Mouse (Mus musculus): ENCODE data around the gene Gapdhs. TPM values are rescaled to one million over a fixed set of nuclear protein-coding genes. Genes with fewer than 3 reads are reported as not detected.
A peak's percentile ranks its signal among the peaks of the same experiment; 100 is the strongest.

The Gapdhs gene
- polyA plus RNA-seq, 1 experiment from 2014 or later, result not detected

- Histone ChIP-seq H3K9me3 (replicated peaks) (peaks cover 16% of the 10 kb centered on the region), H3K4me2 (no peak overlapping the region), H3K9ac (no peak overlapping the region), H3K27me3 (replicated peaks) (peaks cover 21% of the 10 kb centered on the region), H3K4me1 (replicated peaks) (peaks cover 6% of the 10 kb centered on the region; the same call in 1 of the 2 replicates), H3K27ac (ENCODE audit: poor library complexity, severe bottlenecking) (no peak overlapping the region), H3K4me3 (no peak overlapping the region), H3K36me3 (no peaks in the 10 kb centered on the region)
- WGBS, result 21% methylated on average over 9 of the region's 9 CpGs
- ATAC-seq (ENCODE audit: insufficient number of reproducible peaks, low FRiP score), result no peak
These were observed 25.8 kb upstream of the Gapdhs start for GRCm38 (mm10) chr7:30769236-30769635.

GRCm38 (mm10) chr7:30766408-30766807 lies 22.9 kb upstream of the Gapdhs start:
- no peak overlapping the region for H3K27ac ChIP-seq (ENCODE audit: poor library complexity, severe bottlenecking)
- WGBS, result 75% methylated on average over 4 of the region's 4 CpGs
- H3K27me3 ChIP-seq (replicated peaks), result peaks cover 36% of the 10 kb centered on the region
- no peak overlapping the region for H3K4me2 ChIP-seq
- ATAC-seq (ENCODE audit: insufficient number of reproducible peaks, low FRiP score), result no peak
- H3K36me3 ChIP-seq, result no peaks in the 10 kb centered on the region
- peaks cover 4% of the 10 kb centered on the region; the same call in 1 of the 2 replicates for H3K9me3 ChIP-seq (replicated peaks)
- no peak overlapping the region for H3K4me3 ChIP-seq
- peaks cover 6% of the 10 kb centered on the region; the same call in 1 of the 2 replicates for H3K4me1 ChIP-seq (replicated peaks)
- no peak overlapping the region for H3K9ac ChIP-seq

GRCm38 (mm10) chr7:30765173-30765572 lies 21.7 kb upstream of the Gapdhs start:
- Histone ChIP-seq H3K27me3 (replicated peaks) (peaks cover 36% of the 10 kb centered on the region), H3K4me2 (peak overlapping the region; percentile 53), H3K9me3 (replicated peaks) (no peaks in the 10 kb centered on the region), H3K4me1 (replicated peaks) (peaks cover 14% of the 10 kb centered on the region), H3K9ac (peak overlapping the region; percentile 39; the same call in 1 of the 2 replicates), H3K27ac (ENCODE audit: poor library complexity, severe bottlenecking) (no peak overlapping the region), H3K36me3 (no peaks in the 10 kb centered on the region), H3K4me3 (no peak overlapping the region)
- no peak for ATAC-seq (ENCODE audit: insufficient number of reproducible peaks, low FRiP score)
- WGBS, result 38% methylated on average over 11 of the region's 11 CpGs

- Histone ChIP-seq H3K9me3 (replicated peaks) (no peaks in the 10 kb centered on the region), H3K27me3 (replicated peaks) (peaks cover 30% of the 10 kb centered on the region), H3K36me3 (no peaks in the 10 kb centered on the region), H3K4me2 (no peak within 1 kb of the TSS), H3K9ac (no peak within 1 kb of the TSS), H3K4me3 (no peak within 1 kb of the TSS), H3K27ac (ENCODE audit: poor library complexity, severe bottlenecking) (no peak within 1 kb of the TSS), H3K4me1 (replicated peaks) (peaks cover 12% of the 10 kb centered on the region)
- WGBS, result 51% methylated on average over 5 of the region's 5 CpGs
- ATAC-seq (ENCODE audit: insufficient number of reproducible peaks, low FRiP score), result no peak
These were observed 20.0 kb upstream of the Gapdhs start, which contains the start of gene Dmkn for GRCm38 (mm10) chr7:30763456-30763855. Gene Dmkn (plus strand): TSS chr7:30763756.

GRCm38 (mm10) chr7:30761769-30762352 lies 18.4 kb upstream of the Gapdhs start:
- H3K36me3 ChIP-seq, result no peaks in the 10 kb centered on the region; the same call in 1 of the 2 replicates
- peaks cover 12% of the 10 kb centered on the region for H3K4me1 ChIP-seq (replicated peaks)
- peaks cover 30% of the 10 kb centered on the region for H3K27me3 ChIP-seq (replicated peaks)
- ATAC-seq (ENCODE audit: insufficient number of reproducible peaks, low FRiP score), result no peak
- no peak overlapping the region for H3K9ac ChIP-seq
- 36% methylated on average over 4 of the region's 4 CpGs for WGBS
- H3K9me3 ChIP-seq (replicated peaks), result no peaks in the 10 kb centered on the region
- no peak overlapping the region for H3K4me3 ChIP-seq
- H3K4me2 ChIP-seq, result no peak overlapping the region
- H3K27ac ChIP-seq (ENCODE audit: poor library complexity, severe bottlenecking), result no peak overlapping the region

GRCm38 (mm10) chr7:30758853-30759252 lies 15.4 kb upstream of the Gapdhs start:
- H3K4me3 ChIP-seq, result no peak overlapping the region
- no peak overlapping the region for H3K27ac ChIP-seq (ENCODE audit: poor library complexity, severe bottlenecking)
- H3K27me3 ChIP-seq (replicated peaks), result peaks cover 12% of the 10 kb centered on the region
- no peak overlapping the region for H3K9ac ChIP-seq
- no peak for ATAC-seq (ENCODE audit: insufficient number of reproducible peaks, low FRiP score)
- H3K36me3 ChIP-seq, result peaks cover 14% of the 10 kb centered on the region
- H3K9me3 ChIP-seq (replicated peaks), result peaks cover 15% of the 10 kb centered on the region
- 35% methylated on average over 4 of the region's 4 CpGs for WGBS
- no peak overlapping the region for H3K4me2 ChIP-seq
- H3K4me1 ChIP-seq (replicated peaks), result peaks cover 12% of the 10 kb centered on the region

GRCm38 (mm10) chr7:30757001-30757400 lies 13.5 kb upstream of the Gapdhs start:
- Histone ChIP-seq H3K4me2 (no peak overlapping the region), H3K36me3 (peaks cover 14% of the 10 kb centered on the region), H3K4me3 (no peak overlapping the region), H3K4me1 (replicated peaks) (peaks cover 12% of the 10 kb centered on the region), H3K9ac (no peak overlapping the region), H3K9me3 (replicated peaks) (peaks cover 15% of the 10 kb centered on the region), H3K27ac (ENCODE audit: poor library complexity, severe bottlenecking) (no peak overlapping the region), H3K27me3 (replicated peaks) (no peaks in the 10 kb centered on the region)
- ATAC-seq (ENCODE audit: insufficient number of reproducible peaks, low FRiP score), result no peak
- 64% methylated on average over 3 of the region's 3 CpGs for WGBS

- no peak within 1 kb of the TSS for H3K9ac ChIP-seq
- H3K27me3 ChIP-seq (replicated peaks), result no peaks in the 10 kb centered on the region
- 58% methylated on average over 5 of the region's 5 CpGs for WGBS
- no peak within 1 kb of the TSS for H3K4me2 ChIP-seq
- H3K36me3 ChIP-seq, result peaks cover 14% of the 10 kb centered on the region
- no peak within 1 kb of the TSS for H3K4me3 ChIP-seq
- no peaks in the 10 kb centered on the region for H3K4me1 ChIP-seq (replicated peaks)
- no peak within 1 kb of the TSS for H3K27ac ChIP-seq (ENCODE audit: poor library complexity, severe bottlenecking)
- H3K9me3 ChIP-seq (replicated peaks), result peaks cover 15% of the 10 kb centered on the region
- 0 out of 2 replicates have a peak, but pooled peaks have one; percentile 48 for ATAC-seq (ENCODE audit: insufficient number of reproducible peaks, low FRiP score)
These were observed 7.7 kb upstream of the Gapdhs start, which contains the start of gene Sbsn for GRCm38 (mm10) chr7:30751086-30751669. Gene Sbsn (plus strand): TSS chr7:30751471.

GRCm38 (mm10) chr7:30749824-30750606 lies 6.5 kb upstream of the Gapdhs start:
- H3K4me3 ChIP-seq, result no peak overlapping the region
- no peaks in the 10 kb centered on the region for H3K27me3 ChIP-seq (replicated peaks)
- WGBS, result 71% methylated on average over 13 of the region's 13 CpGs
- H3K27ac ChIP-seq (ENCODE audit: poor library complexity, severe bottlenecking), result no peak overlapping the region
- H3K4me2 ChIP-seq, result no peak overlapping the region
- H3K9me3 ChIP-seq (replicated peaks), result peaks cover 10% of the 10 kb centered on the region
- peaks cover 6% of the 10 kb centered on the region for H3K36me3 ChIP-seq
- no peak for ATAC-seq (ENCODE audit: insufficient number of reproducible peaks, low FRiP score)
- no peak overlapping the region for H3K9ac ChIP-seq
- no peaks in the 10 kb centered on the region for H3K4me1 ChIP-seq (replicated peaks)

- Histone ChIP-seq H3K9ac (no peak overlapping the region), H3K36me3 (no peaks in the 10 kb centered on the region), H3K4me1 (replicated peaks) (peaks cover 3% of the 10 kb centered on the region), H3K4me2 (no peak overlapping the region), H3K9me3 (replicated peaks) (no peaks in the 10 kb centered on the region; the same call in 1 of the 2 replicates), H3K4me3 (no peak overlapping the region), H3K27me3 (replicated peaks) (no peaks in the 10 kb centered on the region), H3K27ac (ENCODE audit: poor library complexity, severe bottlenecking) (no peak overlapping the region)
- no peak for ATAC-seq (ENCODE audit: insufficient number of reproducible peaks, low FRiP score)
- 85% methylated on average over 7 of the region's 7 CpGs for WGBS
These were observed 4.2 kb upstream of the Gapdhs start for GRCm38 (mm10) chr7:30747525-30748204.
